In the genomic region with DNA sequence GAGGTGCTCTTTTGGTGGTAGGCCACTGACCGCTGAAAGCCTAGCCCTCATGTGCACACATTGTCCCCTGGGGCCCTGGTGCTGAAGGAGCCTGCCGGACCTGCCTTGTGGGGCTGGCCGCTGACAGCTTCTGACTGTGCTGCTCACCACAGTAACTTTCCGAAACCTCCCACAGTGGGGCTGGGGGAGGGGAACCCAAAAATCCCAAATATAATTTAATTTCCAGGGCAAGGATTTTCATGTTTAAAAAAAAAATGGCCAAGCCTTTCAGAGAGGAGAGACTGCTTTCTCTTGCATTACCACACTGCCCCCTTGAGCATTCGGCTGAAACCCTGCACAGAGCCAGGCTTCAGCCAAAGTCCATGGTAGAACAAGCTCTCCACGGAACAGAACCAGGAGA, we compare ENCODE assay signal across 9 mouse cellular contexts.
DNase-seq lines count a peak whose midpoint lies in the region; ATAC-seq and TF ChIP-seq lines count a peak whose summit lies in the region.
"Had no signal": no experiment of that assay in that cellular context is flagged by ENCODE, and none has a peak within 500 bp of the region (broad histone marks: within the 10 kb centered on the region; RNA-seq: fewer than 3 reads in every experiment).

No protein-coding gene starts in this region.

- 51% methylated on average over 6 of the region's 6 CpGs for WGBS in hindbrain, embryonic 10.5 days
- WGBS in hindbrain, embryonic 12.5 days: 49% methylated on average over 6 of the region's 6 CpGs
- 13% methylated on average over 6 of the region's 6 CpGs for WGBS in cerebellum, adult 2 months

- ATAC-seq in hindbrain, embryonic 12.5 days (ENCODE audit: low FRiP score): no peak

- H3K36me3 ChIP-seq in hindbrain, embryonic 10.5 days: no peaks in the 10 kb centered on the region
- no peaks in the 10 kb centered on the region for H3K36me3 ChIP-seq in hindbrain, embryonic 12.5 days
- H3K36me3 ChIP-seq: G1E had no signal

- H3K27ac ChIP-seq in hindbrain, embryonic 10.5 days: no peak overlapping the region
- H3K27ac ChIP-seq in hindbrain, embryonic 12.5 days: no peak overlapping the region
- H3K27ac ChIP-seq in cerebellum, adult 2 months (ENCODE audit: insufficient read depth, low read length): no peak overlapping the region

- H3K27me3 ChIP-seq in hindbrain, embryonic 10.5 days (ENCODE audit: insufficient read depth, poor library complexity, severe bottlenecking): no peaks in the 10 kb centered on the region
- H3K27me3 ChIP-seq in hindbrain, embryonic 12.5 days: no peaks in the 10 kb centered on the region
- no peaks in the 10 kb centered on the region for H3K27me3 ChIP-seq in cerebellum, adult 2 months (ENCODE audit: control insufficient read depth, insufficient read depth, low read length)

- TF ChIP-seq CTCF in cerebellum, adult 2 months (IDR thresholded peaks at IDR 0.05; ENCODE audit: borderline replicate concordance, insufficient read depth, low read depth, low read length): peak; percentile 36; the same call in 1 of the 2 replicates

- no peak overlapping the region for H3K4me2 ChIP-seq in hindbrain, embryonic 12.5 days (replicated peaks)

- no peak overlapping the region for H3K9ac ChIP-seq in hindbrain, embryonic 12.5 days

- TF ChIP-seq POLR2A in cerebellum, adult 2 months (IDR thresholded peaks at IDR 0.05; ENCODE audit: borderline replicate concordance, insufficient read depth, low read length): no peak

- no peaks in the 10 kb centered on the region for H3K9me3 ChIP-seq in hindbrain, embryonic 10.5 days
- no peaks in the 10 kb centered on the region for H3K9me3 ChIP-seq in hindbrain, embryonic 12.5 days (replicated peaks)
- H3K9me3 ChIP-seq: G1E had no signal

- DNase-seq in hindbrain, embryonic 10.5 days (ENCODE audit: low spot score): peak; percentile 18
- peak; percentile 14 to 28 for DNase-seq in cerebellum, adult 2 months
- peak; percentile 15 for DNase-seq in gastrocnemius, adult 18-20 months (ENCODE audit: low spot score)
- peak; percentile 29 to 59 for DNase-seq in layer of hippocampus, adult 8-10 months (ENCODE audit: low spot score in 2 of 2)
- DNase-seq in lung, postnatal 14 days: peak; percentile 49
- peak; percentile 44 for DNase-seq in urinary bladder, postnatal 25 days (ENCODE audit: low spot score)
- no peak for DNase-seq in c-Kit-positive CD71-positive TER-119-positive erythroid progenitor cells, embryonic 14.5 days (ENCODE audit: low spot score)

- no peaks in the 10 kb centered on the region for H3K4me1 ChIP-seq in hindbrain, embryonic 10.5 days (replicated peaks)
- H3K4me1 ChIP-seq in hindbrain, embryonic 12.5 days: no peaks in the 10 kb centered on the region
- H3K4me1 ChIP-seq in cerebellum, adult 2 months (ENCODE audit: control insufficient read depth, insufficient read depth, low read length): no peaks in the 10 kb centered on the region

- no peak overlapping the region for H3K4me3 ChIP-seq in hindbrain, embryonic 10.5 days
- H3K4me3 ChIP-seq in hindbrain, embryonic 12.5 days: no peak overlapping the region
- no peak overlapping the region for H3K4me3 ChIP-seq in cerebellum, adult 2 months (replicated peaks; ENCODE audit: insufficient read depth, low read depth, low read length)
